Mouse (Mus musculus): ENCODE data around the gene Fa2h.

- TF ChIP-seq POLR2A (IDR thresholded peaks at IDR 0.05; ENCODE audit: borderline replicate concordance, extremely low read depth, low read depth, low read length) (no peak), CTCF (IDR thresholded peaks at IDR 0.05; ENCODE audit: insufficient read depth, low read length) (no peak)
Observed at GRCm38 (mm10) chr8:111391268-111391667, 2.4 kb downstream of the Fa2h start.

All from lung, adult 2 months (tissue).